Mouse (Mus musculus): Measurements from ENCODE around the gene Cep57. TPM values are rescaled to one million over a fixed set of nuclear protein-coding genes. Genes with fewer than 3 reads are reported as not detected.
A peak's percentile ranks its signal among the peaks of the same experiment; 100 is the strongest.

Gene Cep57
- polyA plus RNA-seq, 1 experiment from 2014 or later = 42.8 TPM

GRCm38 (mm10) chr9:13835256-13835655 is 8.3 kb upstream of the Cep57 start:
- H3K36me3 ChIP-seq = peaks cover 86% of the 10 kb centered on the region
- H3K27ac ChIP-seq = no peak overlapping the region
- H3K27me3 ChIP-seq = no peaks in the 10 kb centered on the region
- no peak overlapping the region for H3K4me2 ChIP-seq
- DNase-seq = no peak
- no peaks in the 10 kb centered on the region for H3K9me3 ChIP-seq (replicated peaks)
- WGBS (ENCODE audit: insufficient replicate concordance) = 66% methylated on average over 3 of the region's 3 CpGs
- H3K4me3 ChIP-seq (replicated peaks) = no peak overlapping the region
- no peak for ATAC-seq (ENCODE audit: low read depth)
- no peak overlapping the region for H3K9ac ChIP-seq
- 0 out of 2 replicates have a peak, but pooled peaks cover 3% of the 10 kb centered on the region for H3K4me1 ChIP-seq (replicated peaks)

DNA sequence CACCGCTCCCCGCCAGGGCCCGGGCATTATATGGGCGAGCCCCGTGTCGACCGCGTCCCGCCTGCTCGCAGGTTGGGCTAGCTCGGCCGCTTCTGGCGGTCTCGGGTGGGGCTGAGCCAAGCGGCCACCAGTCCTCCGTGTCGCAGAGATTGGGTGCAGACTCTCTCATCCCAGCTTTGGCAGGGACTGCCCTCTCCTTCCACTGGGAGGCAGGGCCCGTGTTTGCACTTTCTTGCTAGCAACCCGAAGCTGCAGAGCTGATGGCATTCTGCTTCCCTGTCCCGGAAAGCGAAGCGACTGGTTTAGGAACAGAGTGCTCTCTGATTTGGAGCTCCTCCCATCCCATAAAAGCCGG is 1.2 kb upstream of the Cep57 start:
- peak overlapping the region; percentile 97 for H3K9ac ChIP-seq
- H3K27me3 ChIP-seq = no peaks in the 10 kb centered on the region
- no peaks in the 10 kb centered on the region for H3K9me3 ChIP-seq (replicated peaks)
- H3K4me1 ChIP-seq (replicated peaks) = peaks cover 26% of the 10 kb centered on the region
- peak overlapping the region; percentile 91 for H3K27ac ChIP-seq
- peaks cover 39% of the 10 kb centered on the region for H3K36me3 ChIP-seq
- DNase-seq (no peak), ATAC-seq (ENCODE audit: low read depth) (peak; percentile 22)
- WGBS (ENCODE audit: insufficient replicate concordance) = under 1% methylated on average over 23 of the region's 23 CpGs
- peak overlapping the region; percentile 82 for H3K4me2 ChIP-seq
- peak overlapping the region; percentile 92 for H3K4me3 ChIP-seq (replicated peaks)

GRCm38 (mm10) chr9:13827406-13828086 is 639 bp upstream of the Cep57 start, which contains the start of gene Fam76b:
Fam76b (plus strand) TSS chr9:13827716.
- Histone ChIP-seq H3K36me3 (peaks cover 38% of the 10 kb centered on the region), H3K4me1 (replicated peaks) (peaks cover 29% of the 10 kb centered on the region), H3K9me3 (replicated peaks) (no peaks in the 10 kb centered on the region), H3K9ac (peak within 1 kb of the TSS; percentile 97), H3K27me3 (no peaks in the 10 kb centered on the region), H3K4me3 (replicated peaks) (peak within 1 kb of the TSS; percentile 92), H3K27ac (peak within 1 kb of the TSS; percentile 98), H3K4me2 (peak within 1 kb of the TSS; percentile 82)
- ATAC-seq (ENCODE audit: low read depth) (peak; percentile 87), DNase-seq (peak; percentile 99)
- WGBS (ENCODE audit: insufficient replicate concordance) = under 1% methylated on average over 67 of the region's 67 CpGs

DNA sequence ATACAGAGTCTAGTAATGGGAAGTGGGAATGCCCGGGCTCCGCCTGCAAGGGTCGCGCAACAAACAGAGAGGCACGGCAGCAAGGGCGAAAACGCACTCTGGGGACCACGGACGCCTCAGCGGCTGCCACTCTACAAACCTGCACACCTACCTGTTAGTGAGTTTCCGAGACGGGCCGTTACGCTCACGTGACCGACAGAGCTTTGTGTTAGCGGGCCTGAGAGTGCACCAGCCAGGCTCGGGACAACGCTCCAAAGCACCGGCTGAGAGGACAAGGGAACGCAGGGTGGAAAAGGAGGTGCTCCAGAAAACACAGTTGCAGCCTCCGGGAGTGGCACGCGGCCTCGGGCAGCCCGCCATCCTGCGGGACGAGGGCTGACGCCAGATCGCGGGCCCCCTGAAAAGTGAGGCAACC is 509 bp downstream of the Cep57 start:
- no peaks in the 10 kb centered on the region for H3K27me3 ChIP-seq
- H3K9me3 ChIP-seq (replicated peaks) = no peaks in the 10 kb centered on the region
- peak; percentile 15 for ATAC-seq (ENCODE audit: low read depth)
- H3K4me3 ChIP-seq (replicated peaks) = peak overlapping the region; percentile 92
- WGBS (ENCODE audit: insufficient replicate concordance) = under 1% methylated on average over 31 of the region's 31 CpGs
- DNase-seq = peak; percentile 61
- peak overlapping the region; percentile 98 for H3K27ac ChIP-seq
- H3K36me3 ChIP-seq = peaks cover 36% of the 10 kb centered on the region
- H3K4me1 ChIP-seq (replicated peaks) = peaks cover 32% of the 10 kb centered on the region
- peak overlapping the region; percentile 82 for H3K4me2 ChIP-seq
- peak overlapping the region; percentile 97 for H3K9ac ChIP-seq

DNA sequence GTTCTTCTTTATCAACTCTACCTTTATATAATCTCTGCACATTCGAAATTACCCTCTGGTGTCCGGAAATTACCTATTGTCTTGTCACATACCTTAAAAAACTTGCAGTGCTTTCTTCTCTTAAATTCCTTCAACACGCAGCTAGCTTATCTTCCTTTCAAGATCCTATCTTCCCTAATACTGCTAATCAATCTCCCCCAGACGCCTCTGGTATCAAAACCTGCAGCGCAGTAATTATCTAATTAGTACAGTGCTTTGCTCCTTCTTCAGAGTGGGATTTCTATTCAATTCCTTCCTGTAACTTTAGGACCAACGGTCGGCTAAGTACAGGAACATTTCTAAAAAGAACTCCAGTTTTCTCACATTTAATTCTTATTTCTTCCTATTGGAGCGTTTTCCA is 1.0 kb downstream of the Cep57 start:
- Histone ChIP-seq H3K4me1 (replicated peaks) (peaks cover 32% of the 10 kb centered on the region), H3K9ac (peak overlapping the region; percentile 97), H3K9me3 (replicated peaks) (no peaks in the 10 kb centered on the region), H3K27me3 (no peaks in the 10 kb centered on the region), H3K4me2 (peak overlapping the region; percentile 82), H3K36me3 (peaks cover 36% of the 10 kb centered on the region), H3K4me3 (replicated peaks) (peak overlapping the region; percentile 92), H3K27ac (peak overlapping the region; percentile 98)
- DNase-seq (peak; percentile 48), ATAC-seq (ENCODE audit: low read depth) (no peak)
- WGBS (ENCODE audit: insufficient replicate concordance) = 3% methylated on average over 8 of the region's 8 CpGs

- 85% methylated on average over 3 of the region's 3 CpGs for WGBS (ENCODE audit: insufficient replicate concordance)
- Histone ChIP-seq H3K9ac (no peak overlapping the region), H3K27me3 (no peaks in the 10 kb centered on the region), H3K4me3 (replicated peaks) (no peak overlapping the region), H3K27ac (no peak overlapping the region), H3K36me3 (peaks cover 74% of the 10 kb centered on the region), H3K9me3 (replicated peaks) (no peaks in the 10 kb centered on the region), H3K4me2 (no peak overlapping the region), H3K4me1 (replicated peaks) (peaks cover 25% of the 10 kb centered on the region)
- ATAC-seq (ENCODE audit: low read depth) (no peak), DNase-seq (no peak)
Measured at GRCm38 (mm10) chr9:13820774-13821173, 6.1 kb downstream of the Cep57 start.

GRCm38 (mm10) chr9:13818369-13818768 is 8.5 kb downstream of the Cep57 start:
- no peak overlapping the region for H3K27ac ChIP-seq
- no peak overlapping the region for H3K4me2 ChIP-seq
- WGBS (ENCODE audit: insufficient replicate concordance) = 88% methylated on average over 9 of the region's 9 CpGs
- H3K9me3 ChIP-seq (replicated peaks) = no peaks in the 10 kb centered on the region
- ATAC-seq (ENCODE audit: low read depth) (no peak), DNase-seq (no peak)
- H3K4me1 ChIP-seq (replicated peaks) = peaks cover 6% of the 10 kb centered on the region
- H3K9ac ChIP-seq = no peak overlapping the region
- H3K27me3 ChIP-seq = no peaks in the 10 kb centered on the region
- peaks cover 85% of the 10 kb centered on the region for H3K36me3 ChIP-seq
- no peak overlapping the region for H3K4me3 ChIP-seq (replicated peaks)

DNA sequence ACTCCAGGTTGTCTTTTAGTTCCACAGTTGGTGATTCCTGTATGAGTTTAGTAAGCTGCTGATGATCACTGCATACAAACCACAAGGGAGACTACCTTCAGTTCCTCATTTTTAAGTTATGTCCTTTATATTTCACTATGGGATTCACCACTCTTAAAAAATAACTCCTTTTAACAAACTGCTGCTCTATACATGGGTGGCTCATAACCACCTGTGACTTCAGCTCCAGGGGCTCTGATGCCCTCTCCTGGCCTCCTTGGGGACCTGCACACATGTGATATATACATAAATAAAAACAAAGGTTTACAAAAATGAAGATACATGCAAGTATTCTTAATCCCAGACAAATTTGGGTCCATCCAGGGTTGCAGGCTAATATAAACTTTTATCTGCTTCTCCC is 17.0 kb downstream of the Cep57 start:
- ATAC-seq (ENCODE audit: low read depth) (no peak), DNase-seq (no peak)
- Histone ChIP-seq H3K36me3 (peaks cover 86% of the 10 kb centered on the region), H3K4me1 (replicated peaks) (no peaks in the 10 kb centered on the region), H3K27ac (no peak overlapping the region), H3K27me3 (no peaks in the 10 kb centered on the region), H3K9me3 (replicated peaks) (no peaks in the 10 kb centered on the region), H3K4me3 (replicated peaks) (no peak overlapping the region), H3K9ac (no peak overlapping the region), H3K4me2 (no peak overlapping the region)

- Histone ChIP-seq H3K4me2 (no peak overlapping the region), H3K9ac (no peak overlapping the region), H3K9me3 (replicated peaks) (no peaks in the 10 kb centered on the region), H3K4me3 (replicated peaks) (no peak overlapping the region), H3K4me1 (replicated peaks) (no peaks in the 10 kb centered on the region), H3K36me3 (peaks cover 84% of the 10 kb centered on the region), H3K27ac (no peak overlapping the region), H3K27me3 (no peaks in the 10 kb centered on the region)
- no peak for ATAC-seq (ENCODE audit: low read depth)
- WGBS (ENCODE audit: insufficient replicate concordance) = 85% methylated on average over 5 of the region's 5 CpGs
- no peak for DNase-seq
Measured at GRCm38 (mm10) chr9:13807657-13808056, 19.2 kb downstream of the Cep57 start.

DNA sequence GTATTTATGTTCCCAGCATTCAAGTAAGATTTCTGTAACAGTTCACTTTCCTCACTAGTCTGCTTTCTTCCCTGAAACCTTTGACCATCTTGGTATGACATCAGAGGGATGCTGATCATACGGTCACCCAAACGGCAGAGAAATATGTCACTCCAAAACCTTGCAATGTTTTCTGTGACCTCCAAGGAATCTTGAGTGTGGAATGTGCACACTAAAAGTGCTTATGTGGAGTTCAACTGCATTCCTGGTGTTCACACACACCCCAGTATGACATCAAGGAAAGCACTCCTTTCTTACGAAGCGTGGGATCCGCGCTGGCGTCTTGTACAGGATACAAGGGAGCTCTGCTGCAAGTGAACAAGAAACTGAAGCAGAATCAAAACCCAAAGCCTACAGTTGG is 20.1 kb downstream of the Cep57 start:
- Histone ChIP-seq H3K9me3 (replicated peaks) (no peaks in the 10 kb centered on the region), H3K4me3 (replicated peaks) (no peak overlapping the region), H3K9ac (no peak overlapping the region), H3K27me3 (no peaks in the 10 kb centered on the region), H3K4me2 (no peak overlapping the region), H3K27ac (no peak overlapping the region), H3K4me1 (replicated peaks) (no peaks in the 10 kb centered on the region), H3K36me3 (peaks cover 76% of the 10 kb centered on the region)
- ATAC-seq (ENCODE audit: low read depth) = no peak
- 92% methylated on average over 7 of the region's 7 CpGs for WGBS (ENCODE audit: insufficient replicate concordance)
- no peak for DNase-seq

DNA sequence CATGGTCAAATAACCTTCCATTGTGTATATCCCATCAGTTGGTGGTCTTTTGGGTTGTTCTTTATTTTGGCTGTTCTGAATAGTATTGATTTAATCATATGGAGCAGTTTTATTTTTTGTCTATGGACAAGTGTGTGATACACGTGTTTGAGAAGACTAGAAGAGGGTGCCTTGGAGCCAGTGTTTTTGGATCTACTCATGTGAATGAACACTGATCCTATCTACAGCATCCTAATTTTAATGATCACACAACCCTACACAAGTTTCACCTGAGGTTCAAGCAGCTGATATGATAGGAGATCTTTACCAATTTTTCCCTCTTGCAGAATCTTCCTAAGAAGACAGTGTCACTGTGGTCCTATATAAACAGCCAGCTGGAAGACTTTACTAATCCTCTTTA is 22.4 kb downstream of the Cep57 start:
- DNase-seq (no peak), ATAC-seq (ENCODE audit: low read depth) (no peak)
- no peak overlapping the region for H3K4me2 ChIP-seq
- no peaks in the 10 kb centered on the region for H3K27me3 ChIP-seq
- no peak overlapping the region for H3K4me3 ChIP-seq (replicated peaks)
- 75% methylated on average over 1 of the region's 1 CpGs for WGBS (ENCODE audit: insufficient replicate concordance)
- H3K27ac ChIP-seq = no peak overlapping the region
- H3K36me3 ChIP-seq = peaks cover 66% of the 10 kb centered on the region
- no peaks in the 10 kb centered on the region for H3K4me1 ChIP-seq (replicated peaks)
- H3K9ac ChIP-seq = no peak overlapping the region
- H3K9me3 ChIP-seq (replicated peaks) = no peaks in the 10 kb centered on the region

DNA sequence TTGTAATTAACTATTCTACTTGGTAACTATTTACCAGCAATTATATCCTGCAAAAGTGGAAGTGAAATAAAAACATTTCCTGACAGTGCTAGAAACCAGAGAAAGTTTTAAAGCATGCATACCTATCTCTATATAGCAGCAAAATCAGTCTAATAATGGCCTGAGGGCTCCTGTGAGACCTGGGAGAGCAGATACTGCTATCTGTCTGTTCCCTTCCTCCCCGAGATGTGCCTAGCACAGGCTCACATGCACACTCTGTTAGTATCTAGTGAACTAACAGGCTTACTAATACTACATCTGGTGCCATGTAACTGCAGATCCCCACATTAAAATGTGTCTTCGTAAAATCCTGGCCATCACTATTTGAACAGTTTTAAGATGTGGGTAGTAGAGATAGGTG is 32.2 kb downstream of the Cep57 start:
- Histone ChIP-seq H3K4me2 (no peak overlapping the region), H3K9me3 (replicated peaks) (no peaks in the 10 kb centered on the region), H3K27ac (no peak overlapping the region), H3K27me3 (no peaks in the 10 kb centered on the region), H3K36me3 (peaks cover 58% of the 10 kb centered on the region), H3K4me1 (replicated peaks) (no peaks in the 10 kb centered on the region), H3K9ac (no peak overlapping the region), H3K4me3 (replicated peaks) (no peak overlapping the region)
- DNase-seq (peak; percentile 18), ATAC-seq (ENCODE audit: low read depth) (peak; percentile 83)
- WGBS (ENCODE audit: insufficient replicate concordance) = 69% methylated on average over 2 of the region's 2 CpGs
